ENCODE assay signal across 9 mouse cellular contexts in the genomic region with DNA sequence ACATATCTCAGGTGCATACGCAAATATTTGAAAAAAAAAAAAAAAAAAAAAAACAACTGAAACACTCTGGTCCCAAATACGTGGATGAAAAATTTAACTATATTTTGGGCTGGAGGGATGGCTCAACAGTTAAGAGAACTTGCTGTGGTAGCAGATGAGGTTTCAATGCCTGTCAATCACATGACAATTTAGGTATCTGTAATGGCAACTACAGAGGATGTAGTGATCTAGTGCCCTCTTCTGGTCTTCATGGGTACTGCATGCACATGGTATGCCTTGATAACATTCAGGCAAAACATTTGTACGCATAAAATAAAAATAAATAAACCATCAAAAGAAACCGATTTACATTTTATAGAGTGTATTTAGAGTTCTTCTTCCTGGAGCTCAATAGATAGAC. TPM values are rescaled to one million over a fixed set of nuclear protein-coding genes. Genes with fewer than 3 reads are reported as not detected.
DNase-seq lines count a peak whose midpoint lies in the region; ATAC-seq and TF ChIP-seq lines count a peak whose summit lies in the region.
"Had no signal": no experiment of that assay in that cellular context is flagged by ENCODE, and none has a peak within 500 bp of the region (broad histone marks: within the 10 kb centered on the region; RNA-seq: fewer than 3 reads in every experiment).

No protein-coding gene starts in this region.

- WGBS in heart, embryonic 12.5 days = 71% methylated on average over 4 of the region's 4 CpGs
- 82% methylated on average over 4 of the region's 4 CpGs for WGBS in forebrain, embryonic 10.5 days

- no peak overlapping the region for H3K9ac ChIP-seq in heart, embryonic 12.5 days

- no peaks in the 10 kb centered on the region for H3K27me3 ChIP-seq in heart, embryonic 12.5 days (replicated peaks)
- no peaks in the 10 kb centered on the region for H3K27me3 ChIP-seq in forebrain, embryonic 10.5 days (ENCODE audit: poor library complexity, severe bottlenecking)
- H3K27me3 ChIP-seq: limb, embryonic 12.5 days had no signal

- H3K4me2 ChIP-seq in heart, embryonic 12.5 days = no peak overlapping the region

- no peak for ATAC-seq in heart, embryonic 12.5 days (ENCODE audit: insufficient number of reproducible peaks, low FRiP score)

- H3K4me3 ChIP-seq in heart, embryonic 12.5 days = no peak overlapping the region
- H3K4me3 ChIP-seq in cortical plate, adult 2 months (ENCODE audit: insufficient read depth, low read length) = no peak overlapping the region
- no peak overlapping the region for H3K4me3 ChIP-seq in forebrain, embryonic 10.5 days
- H3K4me3 ChIP-seq: limb, embryonic 12.5 days had no signal

- H3K9me3 ChIP-seq in heart, embryonic 12.5 days (replicated peaks) = peaks cover 5% of the 10 kb centered on the region
- H3K9me3 ChIP-seq in forebrain, embryonic 10.5 days = no peaks in the 10 kb centered on the region
- H3K9me3 ChIP-seq: limb, embryonic 12.5 days had no signal

- peak; percentile 14 for DNase-seq in heart, adult 8-10 months (ENCODE audit: low spot score)
- DNase-seq in 416B (ENCODE audit: low read depth) = peak; percentile 73
- DNase-seq in ES-CJ7 (ENCODE audit: low read depth, low spot score) = peak; percentile 76
- DNase-seq in layer of hippocampus, postnatal 10 days (ENCODE audit: low spot score in 2 of 2) = peak; percentile 46 to 49
- peak; percentile 15 for DNase-seq in skeletal muscle tissue, adult 2 months (ENCODE audit: low read depth, low spot score)
- no peak for DNase-seq in forebrain, embryonic 10.5 days (ENCODE audit: extremely low spot score, low spot score)

- no peaks in the 10 kb centered on the region for H3K36me3 ChIP-seq in heart, embryonic 12.5 days
- H3K36me3 ChIP-seq in forebrain, embryonic 10.5 days (replicated peaks) = no peaks in the 10 kb centered on the region
- H3K36me3 ChIP-seq: limb, embryonic 12.5 days had no signal

- peak; percentile 19; the same call in 1 of the 2 replicates for TF ChIP-seq CTCF in cortical plate, adult 2 months (IDR thresholded peaks at IDR 0.05; ENCODE audit: extremely low read depth, insufficient read depth, low read length)

- H3K4me1 ChIP-seq in heart, embryonic 12.5 days (replicated peaks) = peaks cover 21% of the 10 kb centered on the region
- H3K4me1 ChIP-seq in cortical plate, adult 2 months (ENCODE audit: control insufficient read depth, insufficient read depth, low read length) = no peaks in the 10 kb centered on the region
- H3K4me1 ChIP-seq in forebrain, embryonic 10.5 days = peaks cover 34% of the 10 kb centered on the region

- TF ChIP-seq POLR2A in cortical plate, adult 2 months (IDR thresholded peaks at IDR 0.05; ENCODE audit: extremely low read depth, insufficient read depth, low read length) = no peak

- no peak overlapping the region for H3K27ac ChIP-seq in heart, embryonic 12.5 days (ENCODE audit: poor library complexity, severe bottlenecking)
- H3K27ac ChIP-seq in cortical plate, adult 2 months (ENCODE audit: insufficient read depth, low read length) = no peak overlapping the region
- no peak overlapping the region for H3K27ac ChIP-seq in forebrain, embryonic 10.5 days

RNA-seq across cellular contexts. Expression of a gene that starts 43.9 kb away (rescaled TPM):
- total RNA-seq in heart, adult 8-10 months (2022) = 10 to 100 TPM in 1 of 4 experiments, 1 to 10 TPM in 3; 8.6 to 12.7 (median 9.3) TPM
- 31.7 and 32.0 TPM in 2 replicates for polyA plus RNA-seq in heart, embryonic 12.5 days (2016; fragmentation: Nextera tagmentation; extraction: Ambion mirVana)
- 41.3 and 43.6 TPM in 2 replicates for polyA plus RNA-seq in cortical plate, adult 2 months (2012; rRNA removed)
- total RNA-seq in layer of hippocampus, postnatal 10 days (2021) = 10 to 100 TPM; 21.5 to 24.2 TPM
- polyA plus RNA-seq in forebrain, embryonic 10.5 days (2016; fragmentation: Nextera tagmentation; extraction: Ambion mirVana) = 67.2 and 68.3 TPM in 2 replicates
